Mouse (Mus musculus) E14TG2a.4 (cell line): ENCODE measurements at regions not wholly inside any gene's neighbourhood (a gene's known extent, or its start where the extent isn't known, plus 50 kb on each side); places are given as distances from the start of the nearest gene placed in this dataset.

Source experiments
- CTCF ChIP-seq: conservative IDR thresholded peaks from 2 replicates; pipeline ENCODE4 v1.5.1; 2014; ENCODE audit warnings: low read length
- POU5F1 ChIP-seq: IDR thresholded peaks from 2 replicates; pipeline ENCODE4 v1.6.1; 2014; ENCODE audit warnings: low read length, borderline replicate concordance

- no peak for TF ChIP-seq CTCF
- no peak for TF ChIP-seq POU5F1
Measured at GRCm38 (mm10) chr12:27724619-27725200, 382.3 kb upstream of the Sox11 start.
